Mouse (Mus musculus) heart, postnatal 0 days (tissue): Measurements from ENCODE around the gene Dpy19l1. TPM values are rescaled to one million over a fixed set of nuclear protein-coding genes. Genes with fewer than 3 reads are reported as not detected.

Source experiments
- ATAC-seq: fragments of 200-750 bp; cut with Nextera tagmentation; 2 replicates; pipeline ENCODE4 v1.8.0; 2017; ENCODE audit warnings: low read depth, moderate number of reproducible peaks, moderate library complexity; ENCODE audit not compliant: insufficient read depth
- DNase-seq: peaks from one replicate; pipeline ENCODE4 v3.0.0-alpha.2; 2016; ENCODE audit warnings: low spot score
- H3K27ac ChIP-seq: fragments of 300-500 bp; sonication (generic); 2 replicates; pipeline ENCODE4 v1.5.1; 2014; ENCODE audit warnings: low read depth, mild to moderate bottlenecking
- H3K27me3 ChIP-seq: fragments of 300-500 bp; sonication (generic); 2 replicates; pipeline ENCODE4 v1.6.1; 2014; ENCODE audit warnings: low read length, mixed read lengths; ENCODE audit not compliant: control insufficient read depth, insufficient read depth
- H3K36me3 ChIP-seq: fragments of 300-500 bp; sonication (generic); replicated peaks from 2 replicates; pipeline ENCODE4 v1.6.1; 2014; ENCODE audit warnings: low read length, mixed read lengths; ENCODE audit not compliant: control insufficient read depth, insufficient read depth
- H3K4me1 ChIP-seq: fragments of 300-500 bp; sonication (generic); 2 replicates; pipeline ENCODE4 v1.6.1; 2014; ENCODE audit warnings: antibody characterized with exemption; ENCODE audit not compliant: control insufficient read depth, insufficient read depth
- H3K4me2 ChIP-seq: fragments of 300-500 bp; sonication (generic); 2 replicates; pipeline ENCODE4 v1.6.1; 2014; ENCODE audit warnings: low read depth, mild to moderate bottlenecking, low read length, moderate library complexity
- H3K4me3 ChIP-seq: fragments of 300-500 bp; sonication (generic); 2 replicates; pipeline ENCODE4 v1.5.1; 2014; ENCODE audit warnings: low read depth, low read length
- H3K9ac ChIP-seq: fragments of 300-500 bp; sonication (generic); replicated peaks from 2 replicates; pipeline ENCODE4 v1.6.1; 2014; ENCODE audit warnings: low read depth, low read length, mixed read lengths
- H3K9me3 ChIP-seq: fragments of 300-500 bp; sonication (generic); replicated peaks from 2 replicates; pipeline ENCODE4 v1.6.1; 2016; ENCODE audit warnings: low read length; ENCODE audit not compliant: control insufficient read depth
- CTCF ChIP-seq: IDR thresholded peaks from 2 replicates; pipeline ENCODE4 v1.5.1; 2016; ENCODE audit warnings: antibody characterized with exemption, control low read depth, low read depth
- EP300 ChIP-seq: IDR thresholded peaks from 2 replicates; pipeline ENCODE4 v1.6.1; 2016; ENCODE audit warnings: antibody characterized with exemption, low read depth
- WGBS: fragments of 180-500 bp; shearing (Covaris S2); extraction: QIAGEN DNeasy Blood & Tissue Kit; methylation state at CpG from one replicate; pipeline ENCODE4 v1.1.7; 2014; 5-methylcytosine and 5-hydroxymethylcytosine counted together
- polyA plus RNA-seq: library from polyadenylated mRNA; unstranded; fragments of >200 nt; fragmentation: Nextera tagmentation; extraction: Ambion mirVana; gene quantifications from 2 replicates; pipeline ENCODE4 v1.2.1, GENCODE M21; 2015
- total RNA-seq: library from RNA; depleted of rRNA; stranded (reverse); fragments of >200 nt; gene quantifications from 2 replicates; pipeline ENCODE4 v1.2.3, GENCODE M21; 2014; ENCODE audit warnings: low replicate concordance

Dpy19l1 gene
- total and polyA plus RNA-seq, 2 experiments from 2014 or later: 3.9 to 37.4 TPM

DNA sequence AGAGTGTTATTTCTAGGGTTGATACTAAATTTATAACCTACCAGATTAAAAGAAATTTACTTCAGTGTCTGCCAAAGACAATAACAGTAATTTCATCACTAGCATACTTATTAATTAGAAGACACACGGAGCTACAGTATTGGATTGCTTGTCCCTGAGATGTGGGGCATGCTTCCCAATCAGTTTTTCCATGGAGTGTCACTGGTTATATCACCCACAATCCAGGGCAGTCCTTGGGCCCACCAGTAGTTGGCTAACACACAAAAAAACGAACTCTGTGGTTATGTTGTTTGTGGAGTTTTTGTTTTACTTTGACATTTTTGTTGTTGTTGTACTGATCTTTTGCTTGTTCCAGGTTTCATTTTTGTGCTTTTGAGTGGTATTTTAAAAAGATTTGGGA lies 1.4 kb upstream of the Dpy19l1 start:
- no peak overlapping the region for H3K27ac ChIP-seq
- TF ChIP-seq EP300 (no peak), CTCF (no peak)
- H3K9ac ChIP-seq: no peak overlapping the region
- H3K27me3 ChIP-seq: no peaks in the 10 kb centered on the region
- peaks cover 5% of the 10 kb centered on the region; the same call in 1 of the 2 replicates for H3K4me1 ChIP-seq
- ATAC-seq (no peak), DNase-seq (no peak)
- 78% methylated on average over 2 of the region's 2 CpGs for WGBS
- H3K4me2 ChIP-seq: no peak overlapping the region
- no peaks in the 10 kb centered on the region for H3K36me3 ChIP-seq
- H3K4me3 ChIP-seq: no peak overlapping the region
- H3K9me3 ChIP-seq: no peaks in the 10 kb centered on the region

DNA sequence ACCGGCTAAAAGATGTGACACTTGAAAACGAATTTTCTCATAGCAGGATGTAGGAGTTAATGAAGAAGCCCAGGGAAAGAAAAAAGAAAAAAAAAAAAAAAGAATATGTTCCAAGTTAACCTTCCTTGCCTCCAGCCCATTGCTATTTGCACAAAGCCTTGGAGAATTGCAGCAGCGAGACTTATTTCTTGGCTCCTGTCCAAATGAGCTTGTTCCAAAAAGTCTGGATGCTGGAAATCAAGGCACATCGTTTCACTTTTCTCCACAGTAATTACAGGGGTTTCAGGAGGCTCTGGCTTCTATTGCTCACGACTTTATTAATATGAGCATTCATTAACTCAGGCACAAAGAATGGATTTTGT lies 899 bp upstream of the Dpy19l1 start:
- DNase-seq: peak; percentile 13
- H3K27ac ChIP-seq: peak overlapping the region; percentile 69
- peak overlapping the region; percentile 91 for H3K4me3 ChIP-seq
- H3K36me3 ChIP-seq: no peaks in the 10 kb centered on the region
- WGBS: 12% methylated on average over 5 of the region's 5 CpGs
- H3K9ac ChIP-seq: peak overlapping the region; percentile 65
- peaks cover 5% of the 10 kb centered on the region; the same call in 1 of the 2 replicates for H3K4me1 ChIP-seq
- H3K27me3 ChIP-seq: no peaks in the 10 kb centered on the region
- H3K9me3 ChIP-seq: no peaks in the 10 kb centered on the region
- TF ChIP-seq CTCF (no peak), EP300 (no peak)
- no peak for ATAC-seq
- peak overlapping the region; percentile 93 for H3K4me2 ChIP-seq

DNA sequence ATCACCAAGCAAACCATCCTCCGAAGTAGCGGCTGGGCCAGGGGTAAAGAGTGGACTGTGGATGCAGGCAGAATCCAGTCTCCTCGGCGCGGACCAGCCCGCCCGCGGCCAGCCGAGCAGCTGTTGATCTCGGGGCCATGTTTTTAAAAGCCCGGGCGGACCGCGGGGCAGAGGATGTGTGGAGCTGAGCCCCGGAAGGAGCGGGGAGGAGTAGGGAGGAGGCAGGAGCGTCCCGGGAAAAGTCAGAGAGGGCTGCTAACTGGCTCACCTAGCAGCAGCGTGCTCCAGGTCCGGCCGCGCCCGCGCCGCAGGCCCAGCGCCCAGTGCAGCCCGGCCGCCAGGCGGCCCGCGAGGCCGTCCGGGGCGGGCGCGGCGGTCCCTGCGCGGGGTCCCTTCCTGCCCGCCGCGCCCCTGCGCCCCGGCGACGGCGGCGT lies 352 bp downstream of the Dpy19l1 start:
- Histone ChIP-seq H3K4me3 (peak overlapping the region; percentile 91), H3K4me1 (peaks cover 5% of the 10 kb centered on the region; the same call in 1 of the 2 replicates), H3K4me2 (peak overlapping the region; percentile 93), H3K9ac (peak overlapping the region; percentile 82), H3K36me3 (no peaks in the 10 kb centered on the region), H3K27me3 (no peaks in the 10 kb centered on the region), H3K9me3 (no peaks in the 10 kb centered on the region), H3K27ac (peak overlapping the region; percentile 91)
- peak; percentile 24 for DNase-seq
- peak; percentile 74 for ATAC-seq
- TF ChIP-seq EP300 (no peak), CTCF (no peak)
- 0% methylated on average over 20 of the region's 48 CpGs for WGBS

DNA sequence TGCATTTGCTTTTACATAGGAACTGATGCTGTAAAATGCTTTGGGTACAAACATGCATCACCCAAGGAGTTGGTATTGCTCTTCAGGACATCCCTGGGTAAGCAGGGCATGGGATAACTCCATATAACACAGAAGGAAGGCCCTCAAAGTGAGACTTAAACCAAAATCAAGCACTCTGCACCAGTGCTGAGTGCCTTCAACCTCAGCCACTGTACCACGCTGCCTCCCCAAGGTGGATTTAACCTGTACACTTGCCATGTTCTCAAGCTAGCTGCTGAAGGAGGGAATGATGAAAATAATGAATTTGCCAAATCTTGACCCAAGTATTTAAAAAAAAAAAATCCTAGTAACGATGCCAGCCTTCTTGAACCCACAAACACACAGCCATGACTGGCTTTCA lies 1.3 kb downstream of the Dpy19l1 start:
- Histone ChIP-seq H3K27ac (no peak overlapping the region), H3K4me1 (peaks cover 5% of the 10 kb centered on the region; the same call in 1 of the 2 replicates), H3K36me3 (no peaks in the 10 kb centered on the region), H3K27me3 (no peaks in the 10 kb centered on the region), H3K9me3 (no peaks in the 10 kb centered on the region), H3K9ac (no peak overlapping the region), H3K4me2 (peak overlapping the region; percentile 93), H3K4me3 (peak overlapping the region; percentile 91; the same call in 1 of the 2 replicates)
- TF ChIP-seq EP300: no peak
- TF ChIP-seq CTCF: peak; percentile 32; the same call in 1 of the 2 replicates
- 60% methylated on average over 2 of the region's 2 CpGs for WGBS
- no peak for DNase-seq
- no peak for ATAC-seq

DNA sequence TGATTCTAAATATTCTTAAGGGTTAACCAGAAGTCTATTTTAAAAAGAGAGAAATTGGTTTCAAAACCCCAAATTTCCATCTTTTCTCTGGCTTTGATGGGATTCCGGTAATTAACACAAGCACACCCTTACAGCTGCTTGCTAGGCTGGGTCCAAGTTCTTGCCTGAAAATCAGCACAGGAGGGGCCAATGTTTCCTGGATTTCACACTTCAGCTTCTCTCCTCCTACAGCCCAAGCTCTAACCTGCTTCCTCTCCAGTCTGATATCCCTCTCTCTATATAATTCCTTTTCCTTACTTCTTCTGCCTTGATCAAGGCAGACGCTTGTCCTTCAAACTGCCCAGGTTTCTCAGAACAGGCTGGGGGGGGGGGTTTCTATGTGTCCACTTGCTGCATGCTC lies 6.7 kb downstream of the Dpy19l1 start:
- Histone ChIP-seq H3K36me3 (no peaks in the 10 kb centered on the region), H3K4me1 (peaks cover 4% of the 10 kb centered on the region; the same call in 1 of the 2 replicates), H3K9me3 (no peaks in the 10 kb centered on the region), H3K4me3 (no peak overlapping the region), H3K9ac (no peak overlapping the region), H3K27me3 (no peaks in the 10 kb centered on the region), H3K4me2 (no peak overlapping the region), H3K27ac (no peak overlapping the region)
- no peak for ATAC-seq
- TF ChIP-seq CTCF (no peak), EP300 (no peak)
- 79% methylated on average over 2 of the region's 2 CpGs for WGBS
- DNase-seq: no peak

DNA sequence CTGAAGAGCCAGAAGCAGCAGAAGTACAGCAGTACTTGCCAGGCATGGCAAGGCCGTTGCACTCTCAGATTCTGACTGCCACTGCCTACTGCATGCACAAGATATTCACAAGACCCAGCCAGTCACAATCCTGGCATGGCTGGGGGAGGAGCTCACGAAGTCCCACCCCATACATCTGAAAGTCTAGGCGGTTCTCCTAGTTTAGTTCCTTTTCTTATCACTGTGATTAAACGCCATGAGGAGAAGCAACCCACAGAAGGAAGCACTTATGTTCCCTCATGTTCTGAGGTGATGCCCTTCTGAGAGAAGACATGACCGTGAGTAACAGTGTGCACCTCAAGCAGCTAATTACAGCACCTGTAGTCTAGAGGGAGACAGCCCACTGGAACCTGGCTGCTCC lies 12.4 kb downstream of the Dpy19l1 start:
- Histone ChIP-seq H3K4me2 (no peak overlapping the region), H3K27me3 (no peaks in the 10 kb centered on the region), H3K27ac (no peak overlapping the region), H3K4me3 (no peak overlapping the region), H3K36me3 (no peaks in the 10 kb centered on the region), H3K9ac (no peak overlapping the region), H3K9me3 (no peaks in the 10 kb centered on the region), H3K4me1 (peaks cover 4% of the 10 kb centered on the region; the same call in 1 of the 2 replicates)
- ATAC-seq (no peak), DNase-seq (no peak)
- WGBS: 70% methylated on average over 5 of the region's 5 CpGs
- TF ChIP-seq CTCF (no peak), EP300 (no peak)
